Mouse (Mus musculus): ENCODE measurements around the gene Cd2bp2.
"Not testable (repeated sequence)": the region's sequence is repeated elsewhere in the genome, so short reads cannot be mapped to it uniquely, and the experiment has no call there.

The Cd2bp2 gene

DNA sequence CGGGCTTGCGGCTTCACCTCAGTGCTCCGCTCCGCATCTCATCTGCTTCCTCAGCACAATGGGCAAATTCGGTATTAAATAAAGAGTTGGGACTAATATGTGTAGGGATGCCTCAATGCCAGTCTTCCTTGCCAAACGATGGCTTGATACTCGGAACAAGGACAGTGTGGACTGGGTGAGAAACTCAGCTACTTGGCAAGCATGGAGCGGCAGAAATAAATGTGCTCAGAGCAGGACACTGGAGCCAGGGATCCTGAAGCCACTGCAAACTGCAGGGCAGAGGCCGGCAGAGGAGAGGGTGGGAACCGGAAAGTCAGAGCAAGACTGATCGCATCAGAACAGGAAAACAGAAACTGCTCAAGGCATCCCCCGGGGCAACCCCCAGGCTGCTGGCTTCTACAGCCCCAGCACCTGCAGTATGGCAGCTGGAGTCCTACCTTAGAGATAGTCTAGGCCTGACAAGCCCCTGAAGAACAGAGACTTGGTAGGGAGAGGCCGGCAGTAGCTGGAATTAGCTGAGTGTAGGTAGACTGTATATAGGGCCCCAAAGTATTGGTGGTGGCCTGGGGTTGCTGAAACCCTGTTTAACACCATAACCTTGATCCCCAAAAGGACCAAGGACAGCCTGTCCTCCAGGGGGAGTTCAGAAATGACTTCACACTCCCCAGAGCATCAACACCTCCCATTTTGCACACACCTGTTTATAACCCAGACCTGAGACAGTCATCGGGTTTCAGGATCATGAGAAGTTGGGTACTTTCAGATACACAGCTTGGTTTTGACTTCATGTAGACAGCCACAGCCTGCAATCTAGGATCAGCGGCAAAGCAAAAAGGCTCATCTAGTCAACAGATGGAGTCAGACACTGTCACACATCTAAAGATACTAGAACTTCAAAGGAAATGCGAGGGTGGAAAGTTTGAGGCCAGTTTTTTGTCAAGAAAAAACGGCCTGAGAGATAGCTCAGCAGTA, 7.3 kb downstream of the Cd2bp2 start:
- DNase-seq, result no peak

DNA sequence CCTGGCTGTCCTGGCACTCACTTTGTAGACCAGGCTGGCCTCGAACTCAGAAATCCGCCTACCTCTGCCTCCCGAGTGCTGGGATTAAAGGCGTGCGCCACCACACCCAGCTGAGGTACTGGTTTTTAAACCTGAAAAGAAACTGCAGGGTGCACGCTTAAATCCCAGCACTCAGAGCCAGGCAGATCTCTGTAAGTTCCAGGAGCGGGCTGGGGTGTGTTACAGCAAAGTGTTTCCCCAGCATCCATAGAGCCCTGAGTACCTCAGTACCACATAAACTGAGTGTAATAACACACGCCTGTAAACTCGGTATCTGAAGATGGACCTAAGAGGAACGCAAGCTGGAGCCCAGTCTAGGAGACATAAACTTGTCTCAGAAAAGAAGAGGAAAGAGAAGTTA, 8.5 kb downstream of the Cd2bp2 start:
- DNase-seq, result no peak

DNA sequence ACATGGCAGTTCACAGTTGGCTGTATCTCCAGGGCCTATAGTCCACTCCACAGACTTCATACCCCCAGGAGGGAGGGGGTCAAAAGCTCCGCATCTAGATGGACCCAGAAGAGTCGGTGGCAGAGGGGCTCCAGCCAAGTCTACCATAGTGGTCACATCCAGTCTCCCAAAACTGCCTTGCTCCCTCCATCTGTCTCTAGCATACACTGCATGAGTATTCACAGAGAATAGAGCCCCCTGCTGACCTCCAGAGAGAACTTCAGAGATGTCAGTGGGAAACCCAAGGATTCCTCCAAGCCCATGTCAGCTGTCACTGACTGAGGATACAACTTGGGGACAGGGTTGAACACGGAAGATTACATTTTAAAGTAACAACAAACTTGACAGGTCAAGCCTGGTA, 10.2 kb downstream of the Cd2bp2 start:
- no peak for DNase-seq

DNA sequence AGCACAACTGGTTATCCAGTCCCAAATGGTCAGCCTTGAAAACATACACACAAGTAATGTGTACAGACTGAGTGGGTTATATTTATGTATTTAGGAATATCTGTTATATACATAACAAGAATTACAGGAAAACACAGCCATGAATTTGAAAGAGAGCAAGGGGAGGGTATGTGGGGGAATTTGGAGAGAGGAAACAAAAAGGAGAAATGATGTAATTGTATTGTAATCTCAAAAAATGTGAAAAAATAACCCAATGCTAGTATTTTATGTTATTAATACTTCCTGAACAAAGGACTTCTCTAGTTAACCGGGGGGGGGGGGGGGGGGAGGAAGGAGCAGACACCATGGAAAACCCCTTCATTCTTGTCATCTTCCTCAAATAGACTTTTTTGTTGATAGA, 11.1 kb downstream of the Cd2bp2 start:
- no peak for DNase-seq

DNA sequence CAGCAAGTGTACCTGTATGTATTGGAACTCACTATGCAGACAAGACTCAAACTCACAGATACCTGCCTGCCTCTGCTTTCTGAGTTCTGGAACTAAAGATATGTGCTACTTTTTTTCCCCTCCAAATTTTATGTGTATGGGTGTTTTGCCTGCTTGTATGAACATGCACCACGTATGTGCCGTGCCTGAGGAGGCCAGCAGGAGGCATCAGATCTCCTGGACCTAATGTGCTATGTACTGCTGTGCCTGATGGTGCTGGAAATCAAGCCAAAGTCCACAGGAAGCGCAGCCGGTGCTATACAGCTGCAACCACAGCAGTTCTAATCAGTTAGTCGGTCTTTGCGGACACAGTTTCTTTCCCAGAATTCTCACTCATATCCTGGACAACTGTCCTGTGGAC, 12.0 kb downstream of the Cd2bp2 start:
- no peak for DNase-seq

DNA sequence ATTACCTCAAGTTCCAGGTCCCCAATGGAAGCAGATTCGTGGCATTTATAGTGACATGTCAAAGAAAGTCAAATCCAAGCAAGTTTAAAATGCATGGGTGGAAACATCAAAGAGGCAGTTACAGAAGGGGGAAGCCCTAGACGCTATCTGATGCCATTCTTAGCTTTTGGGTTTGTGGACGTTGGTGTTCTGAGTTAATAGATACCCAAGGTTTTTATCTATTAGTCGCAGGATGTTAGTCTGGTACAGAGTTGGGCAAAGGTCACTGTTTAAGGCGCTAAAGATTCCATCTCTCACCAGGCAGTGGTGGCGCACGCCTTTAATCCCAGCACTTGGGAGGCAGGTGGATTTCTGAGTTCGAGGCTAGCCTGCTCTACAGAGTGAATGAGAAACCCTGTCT, 12.5 kb downstream of the Cd2bp2 start:
- no peak for DNase-seq

DNA sequence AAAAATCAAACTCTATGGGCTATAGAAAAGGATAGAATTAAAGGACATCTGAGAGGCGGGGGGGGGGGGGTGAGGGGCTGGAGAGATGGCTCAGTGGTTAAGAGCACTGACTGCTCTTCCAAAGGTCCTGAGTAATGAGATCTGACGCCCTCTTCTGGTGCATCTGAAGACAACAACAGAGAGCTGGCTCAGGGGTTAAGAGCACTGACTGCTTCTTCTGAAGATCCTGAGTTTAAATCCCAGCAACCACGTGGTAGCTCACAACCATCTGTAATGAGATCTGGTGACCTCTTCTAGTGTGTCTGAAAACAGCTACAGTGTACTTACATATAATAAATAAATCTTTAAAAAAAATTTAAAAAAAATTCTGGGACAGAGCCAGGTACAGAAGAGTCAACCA, 14.1 kb downstream of the Cd2bp2 start:
- not testable (repeated sequence) for DNase-seq

DNA sequence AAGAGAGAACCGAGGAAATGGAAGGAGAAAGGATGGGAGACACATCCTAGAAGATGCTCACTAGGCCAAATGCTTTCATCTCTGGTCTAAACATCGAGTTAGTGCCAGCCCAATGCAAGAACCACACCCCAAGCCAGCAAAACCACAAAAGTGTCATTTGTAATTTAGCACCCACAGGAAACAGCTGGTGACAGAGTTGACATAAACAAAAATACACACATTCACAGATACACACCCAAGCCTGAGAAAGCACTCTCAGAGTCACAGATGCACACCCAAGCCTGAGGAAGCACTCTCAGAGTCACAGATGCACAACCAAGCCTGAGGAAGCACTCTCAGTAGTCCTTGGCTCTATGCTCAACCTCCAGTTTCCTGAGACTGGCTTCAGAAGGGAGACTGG, 15.1 kb downstream of the Cd2bp2 start:
- DNase-seq, result no peak

DNA sequence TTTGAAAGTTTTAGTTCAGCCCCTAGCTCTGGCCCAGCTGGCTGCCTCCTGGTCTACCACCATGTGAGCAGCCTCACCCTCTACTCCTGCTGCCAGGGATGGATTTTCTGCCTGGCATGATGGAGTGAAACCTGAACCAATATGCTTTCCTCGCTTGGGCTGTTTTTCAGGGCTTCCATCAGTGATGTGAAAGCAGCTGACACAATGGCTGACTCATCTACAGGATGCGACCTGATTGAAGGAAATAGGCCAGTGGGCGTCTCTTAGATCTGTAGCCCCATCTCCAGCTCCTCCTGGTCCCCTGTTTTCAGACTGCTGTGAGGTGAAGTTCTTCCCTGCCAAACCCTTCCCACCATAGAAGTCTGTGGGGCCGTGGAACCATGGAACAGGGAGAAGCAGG, 18.9 kb downstream of the Cd2bp2 start:
- no peak for DNase-seq

DNA sequence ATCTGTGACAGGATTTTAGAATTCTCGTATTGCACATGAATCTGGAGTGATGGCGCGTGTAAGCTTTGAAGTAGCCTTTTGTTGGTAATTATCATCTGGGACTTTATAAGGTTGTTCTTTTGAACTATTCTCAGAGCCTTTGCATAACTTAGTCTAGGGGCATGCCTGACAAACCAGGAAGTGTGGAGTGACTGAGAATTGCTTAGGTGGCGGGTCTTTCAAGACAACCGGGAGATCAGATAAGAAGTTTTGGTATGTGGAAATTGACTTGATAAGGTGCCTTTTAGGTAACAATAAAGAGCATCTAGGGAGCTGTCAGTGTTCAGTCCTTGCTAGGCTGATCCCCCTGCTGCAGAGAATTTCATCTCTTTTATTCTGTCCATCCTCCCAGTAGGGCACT, 29.3 kb downstream of the Cd2bp2 start:
- no peak for DNase-seq

DNA sequence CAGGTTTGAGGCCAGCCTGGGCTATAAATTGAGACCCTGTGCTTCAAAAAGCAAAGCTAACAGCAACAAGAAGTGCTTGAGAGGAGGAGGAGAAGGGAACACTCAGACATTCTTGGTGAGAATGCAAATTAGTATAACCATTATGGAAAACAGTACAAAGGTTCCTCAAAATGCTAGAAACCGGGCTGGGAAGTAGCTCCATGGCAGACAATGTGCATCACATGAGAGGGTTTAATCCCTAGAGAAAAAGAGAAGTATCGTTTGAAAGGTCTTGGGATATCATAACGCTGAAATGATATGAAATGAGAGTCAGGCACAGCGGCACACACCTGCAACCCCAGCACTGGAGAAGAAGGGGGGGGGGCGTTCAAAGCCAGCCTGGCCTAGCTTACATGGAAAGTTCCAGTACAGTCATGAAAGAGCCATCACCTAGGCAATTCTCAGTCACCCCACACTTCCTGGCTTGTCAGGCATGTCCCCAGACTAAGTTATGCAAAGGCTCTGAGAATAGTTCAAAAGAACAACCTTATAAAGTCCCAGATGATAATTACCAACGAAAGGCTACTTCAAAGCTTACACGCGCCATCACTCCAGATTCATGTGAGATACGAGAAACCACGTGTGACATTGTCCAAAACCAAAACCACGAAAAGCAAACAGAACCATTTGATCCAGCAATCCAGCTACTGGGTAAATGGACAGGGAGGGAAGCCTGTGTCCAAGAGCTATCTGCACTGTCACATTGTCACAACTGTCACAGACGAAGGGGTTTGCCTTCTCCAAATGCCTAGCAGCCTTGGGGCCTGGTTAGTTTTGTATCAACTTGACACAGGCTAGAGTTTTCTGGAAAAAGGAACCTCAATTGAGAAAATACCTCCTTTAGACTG, 30.0 kb downstream of the Cd2bp2 start:
- no peak for DNase-seq

DNA sequence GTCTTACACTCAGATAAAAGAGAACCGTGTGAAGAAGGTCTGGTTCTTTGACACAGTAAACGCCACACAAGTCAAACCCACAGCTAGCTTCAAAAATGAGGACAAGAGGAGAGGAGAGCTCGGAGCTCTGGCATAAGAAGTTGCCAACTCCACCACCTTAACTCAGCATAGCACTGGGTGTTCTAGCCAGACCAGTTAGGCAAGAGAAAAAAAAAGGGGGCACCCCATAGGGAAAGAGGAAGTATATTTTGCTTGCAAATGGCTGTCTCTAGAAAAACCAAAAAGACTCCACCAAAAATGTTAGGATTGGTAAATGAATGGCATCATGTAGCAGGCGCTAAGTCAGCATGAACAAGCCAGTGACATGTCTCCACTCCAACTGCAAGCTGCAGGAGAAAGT, 31.8 kb downstream of the Cd2bp2 start:
- no peak for DNase-seq

DNA sequence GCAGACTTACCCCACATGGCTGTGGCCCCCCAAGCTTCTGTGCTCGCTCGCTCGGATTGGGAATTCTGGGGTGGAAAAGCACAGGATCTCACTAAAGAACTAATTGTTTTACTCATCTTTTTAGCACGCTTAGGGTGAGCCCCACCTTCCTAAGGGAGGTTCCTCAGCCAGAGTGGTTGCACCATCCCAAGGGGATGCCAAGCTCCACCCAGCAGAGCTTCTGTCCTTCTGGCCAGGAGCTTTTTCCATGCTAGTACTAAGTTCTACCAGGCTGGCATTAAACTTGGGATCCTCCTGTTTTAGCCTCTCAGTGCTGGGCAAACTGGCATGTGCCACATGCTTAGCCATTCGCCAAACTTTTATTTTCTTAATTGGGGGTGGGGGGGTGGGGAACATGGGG, 33.3 kb downstream of the Cd2bp2 start:
- DNase-seq, result no peak

DNA sequence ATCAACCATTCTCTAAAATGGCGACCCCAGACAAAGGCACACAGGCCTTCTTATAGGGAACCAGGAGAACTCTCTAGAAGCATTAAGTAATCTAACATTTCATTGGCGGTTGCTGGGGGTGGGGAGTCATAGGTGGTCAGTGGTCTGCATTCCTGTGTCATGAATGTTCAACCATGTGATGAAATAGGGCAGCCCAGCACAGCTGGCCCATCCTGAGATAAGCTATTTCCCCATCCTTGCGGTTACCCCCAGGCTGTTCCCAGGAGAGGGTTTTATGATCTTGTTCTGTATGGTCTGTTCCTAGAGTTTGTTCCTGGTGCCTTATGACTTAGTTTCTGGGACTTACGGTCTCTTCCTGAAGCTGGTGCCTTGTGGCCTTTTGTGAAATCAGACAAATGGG, 38.3 kb downstream of the Cd2bp2 start:
- no peak for DNase-seq

DNA sequence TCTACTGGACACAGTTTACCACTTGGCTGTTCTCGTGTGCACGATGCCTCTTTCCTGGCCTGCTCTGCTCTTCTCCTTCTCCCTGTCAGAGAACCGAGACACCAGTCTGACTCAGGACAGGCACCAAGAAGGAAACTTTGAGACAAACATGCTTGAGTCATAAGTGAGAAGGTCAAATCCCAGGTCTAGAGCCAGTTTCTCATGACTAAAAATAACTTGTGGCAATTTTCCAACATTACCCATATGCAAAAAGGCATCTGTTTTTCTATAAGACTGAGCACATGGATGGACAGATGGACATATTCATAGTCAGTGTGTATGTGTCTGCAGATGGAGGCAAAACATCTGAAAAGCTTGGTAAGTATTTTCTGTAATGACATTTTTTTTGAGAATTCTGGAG, 42.4 kb downstream of the Cd2bp2 start:
- DNase-seq, result no peak

DNA sequence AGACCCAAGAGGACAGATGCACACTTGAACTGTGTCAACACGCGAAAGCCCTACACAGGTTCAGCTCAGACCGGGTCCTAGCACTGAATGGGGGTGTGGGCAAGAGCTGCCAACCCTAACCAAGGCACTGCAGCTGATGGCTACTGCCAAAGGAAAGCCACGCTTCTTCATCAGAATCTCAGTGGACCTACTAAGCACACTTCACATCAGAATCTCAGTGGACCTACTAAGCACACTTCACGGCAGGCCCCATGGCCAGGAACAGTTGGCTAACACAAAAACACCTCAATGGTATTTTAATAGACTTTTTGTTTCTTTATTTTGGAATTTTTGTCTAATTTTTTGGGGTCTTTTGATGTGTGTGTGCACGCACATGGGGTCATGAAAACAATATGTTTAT, 43.4 kb downstream of the Cd2bp2 start:
- DNase-seq, result no peak

DNA sequence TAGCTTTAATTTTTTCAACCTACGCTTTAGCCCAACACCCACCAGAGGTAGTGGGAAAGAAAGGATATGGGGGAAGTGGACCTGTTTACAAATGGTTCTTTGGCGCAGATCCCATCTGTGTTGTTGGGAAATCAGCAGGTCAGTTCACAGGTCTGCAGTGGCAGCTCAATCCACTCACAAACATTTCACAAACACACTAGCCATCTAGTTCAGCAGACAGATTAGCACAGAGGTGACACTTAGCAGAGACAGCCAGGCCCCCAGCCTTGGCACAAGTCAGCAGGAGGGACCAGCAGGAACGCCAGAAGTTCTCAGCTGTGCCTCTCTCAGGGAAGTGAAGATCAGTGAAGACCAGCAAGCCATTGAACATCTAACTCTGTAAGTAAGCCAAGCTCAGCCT, 47.9 kb downstream of the Cd2bp2 start:
- DNase-seq, result no peak

DNA sequence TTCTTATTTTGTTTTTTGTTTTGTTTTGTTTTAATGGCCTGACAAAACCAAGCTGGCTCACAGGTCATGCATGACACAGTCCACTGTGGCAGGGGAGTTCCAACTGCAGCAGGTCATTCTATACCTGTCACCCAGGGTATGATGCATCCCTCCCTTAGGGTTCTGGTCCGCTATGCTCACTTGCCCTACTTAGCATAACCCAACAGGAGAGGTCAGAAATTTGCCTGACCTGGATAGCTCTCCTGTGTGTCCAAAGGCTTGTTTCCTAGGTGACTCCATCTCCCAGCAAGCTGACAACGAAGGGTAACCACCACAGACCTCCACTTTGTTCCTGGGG, 49.6 kb downstream of the Cd2bp2 start:
- DNase-seq, result no peak

DNA sequence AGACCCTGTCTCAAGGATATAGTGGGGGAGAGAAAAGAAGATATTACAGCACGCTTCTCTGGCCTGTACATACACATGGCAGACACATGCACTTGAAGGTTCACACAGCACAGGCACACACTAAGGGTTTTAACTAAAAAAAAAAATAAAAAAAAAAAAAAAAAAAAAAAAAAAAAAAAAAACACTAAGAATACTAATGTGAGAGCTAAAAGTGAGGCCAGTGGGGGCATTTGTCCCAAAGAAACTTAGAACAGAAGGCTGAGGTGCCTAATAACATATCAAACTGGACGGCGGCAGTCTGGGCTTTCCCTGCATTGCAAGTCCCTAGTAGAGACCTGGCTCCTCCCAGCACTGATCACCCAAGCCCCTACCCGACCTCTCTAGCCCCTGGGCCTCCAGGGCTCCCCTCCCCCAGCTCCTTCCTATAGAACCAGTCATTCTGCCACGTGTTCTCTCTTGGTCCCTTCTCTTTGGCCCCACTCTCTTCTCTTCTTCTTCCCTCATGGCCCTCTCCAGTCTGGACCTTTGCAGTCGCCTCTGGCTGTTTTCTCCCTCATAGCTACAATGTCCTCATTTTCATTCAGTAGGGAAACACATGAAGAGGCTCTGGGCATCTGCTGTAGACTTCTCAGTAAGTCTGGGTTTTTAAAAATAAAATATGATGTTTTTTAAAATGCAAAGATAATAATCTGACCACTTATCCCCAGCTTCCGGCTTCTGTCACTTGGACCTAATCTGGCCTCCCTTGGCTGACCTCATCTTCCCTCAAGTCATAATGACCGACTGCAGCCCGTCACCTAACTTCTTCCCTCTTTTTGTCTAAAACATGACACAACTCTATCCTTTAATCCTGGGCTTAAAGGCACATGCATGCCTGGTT, 50.2 kb downstream of the Cd2bp2 start:
- no peak for DNase-seq

DNA sequence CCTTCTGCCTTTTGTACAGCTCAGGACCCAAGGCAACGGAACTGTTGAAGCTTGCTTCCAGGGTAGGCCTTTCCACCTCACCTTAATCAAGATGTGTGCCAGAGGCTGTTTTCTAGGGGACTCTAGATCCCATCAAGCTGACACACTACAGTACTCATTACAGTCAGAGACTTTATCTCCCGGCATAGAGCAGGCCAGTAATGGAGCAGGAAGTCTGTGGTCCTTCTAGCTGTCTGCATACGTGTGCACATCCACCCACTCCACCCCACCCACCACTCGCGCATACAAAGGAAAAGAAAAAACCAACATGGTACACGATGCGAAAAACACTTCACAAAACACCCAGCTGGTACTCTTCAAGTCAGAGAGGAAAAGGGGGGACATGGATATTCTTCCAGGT, 51.4 kb downstream of the Cd2bp2 start:
- no peak for DNase-seq

DNA sequence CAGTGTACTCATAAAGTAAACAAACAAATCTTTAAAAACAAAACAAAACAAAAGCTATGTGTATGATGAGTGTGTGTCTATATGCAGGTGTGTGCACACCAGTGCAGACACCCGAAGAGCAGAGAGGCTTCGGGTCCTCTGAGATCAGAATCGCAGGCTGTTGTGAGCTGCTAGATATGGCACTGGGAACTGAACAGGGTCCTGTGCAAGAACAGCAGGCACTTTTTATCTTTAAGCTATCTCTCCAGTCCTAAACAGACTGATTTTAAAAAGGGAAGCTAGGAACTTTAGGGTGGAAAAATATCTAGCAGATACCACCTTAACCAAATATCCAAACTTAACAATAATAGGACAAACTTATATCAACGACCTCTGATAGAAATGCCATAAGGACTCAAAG, 53.2 kb downstream of the Cd2bp2 start:
- DNase-seq, result no peak

DNA sequence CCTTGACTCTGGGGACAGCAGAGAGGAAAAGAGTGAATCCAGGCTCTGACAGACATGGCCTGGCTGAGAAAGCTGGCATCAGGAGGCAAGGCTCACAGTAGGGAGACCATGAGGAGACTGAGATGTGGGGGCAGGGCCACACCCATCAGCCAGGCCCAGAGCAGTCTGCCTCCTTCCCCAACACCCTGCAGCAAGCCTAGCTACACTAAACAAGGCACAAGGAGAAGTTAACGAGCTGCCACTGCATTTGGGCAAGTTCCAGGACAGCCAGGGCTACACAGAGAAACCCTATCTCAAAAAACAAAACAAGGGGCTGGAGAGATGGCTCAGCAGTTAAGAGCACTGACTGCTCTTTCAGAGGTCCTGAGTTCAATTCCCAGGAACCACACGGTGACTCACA, 53.6 kb downstream of the Cd2bp2 start:
- no peak for DNase-seq

Data from cerebellum, adult 18-20 months (tissue).